ENCODE assay signal across 23 mouse cellular contexts in genomic region chr17:88998243-88998642, GRCm38 (mm10).
A peak's percentile ranks its signal among the peaks of the same experiment; 100 is the strongest.
DNase-seq lines count a peak whose midpoint lies in the region; ATAC-seq lines count a peak whose summit lies in the region.
"Had no signal": no experiment of that assay in that cellular context is flagged by ENCODE, and none has a peak within 500 bp of the region (broad histone marks: within the 10 kb centered on the region; RNA-seq: fewer than 3 reads in every experiment).

No protein-coding gene starts in this region.

- WGBS in heart, embryonic 12.5 days, result 28% methylated on average over 1 of the region's 1 CpGs
- WGBS in limb, embryonic 13.5 days, result 69% methylated on average over 1 of the region's 1 CpGs
- WGBS in limb, embryonic 10.5 days, result 73% methylated on average over 1 of the region's 1 CpGs

- H3K27me3 ChIP-seq in heart, embryonic 12.5 days (replicated peaks), result no peaks in the 10 kb centered on the region
- no peaks in the 10 kb centered on the region for H3K27me3 ChIP-seq in limb, embryonic 13.5 days
- H3K27me3 ChIP-seq in limb, embryonic 10.5 days (ENCODE audit: low read depth, poor library complexity, severe bottlenecking), result no peaks in the 10 kb centered on the region
- H3K27me3 ChIP-seq: CH12.LX; embryonic facial prominence, embryonic 15.5 days; hindbrain, embryonic 12.5 days had no signal

- no peak for DNase-seq in heart, adult 8-10 months (ENCODE audit: low spot score)
- no peak for DNase-seq in limb, embryonic 10.5 days (ENCODE audit: low spot score)
- peak; percentile 14 to 23 for DNase-seq in right cerebral cortex, adult 2 months (ENCODE audit: low spot score in 2 of 2)
- DNase-seq in right cerebral cortex, postnatal 4 days, result no peak
- DNase-seq: adrenal gland, adult 2 months; adrenal gland, postnatal 25 days; cerebellum, adult 18-20 months; cerebellum, adult 9-11 months; cerebellum, postnatal 36 days; gastrocnemius, postnatal 10 days; heart, postnatal 10 days; heart, postnatal 4 days had no signal

- H3K4me2 ChIP-seq in heart, embryonic 12.5 days, result no peak overlapping the region
- H3K4me2 ChIP-seq in limb, embryonic 13.5 days (replicated peaks), result no peak overlapping the region
- H3K4me2 ChIP-seq: embryonic facial prominence, embryonic 15.5 days; hindbrain, embryonic 12.5 days had no signal

- H3K9ac ChIP-seq in heart, embryonic 12.5 days, result no peak overlapping the region
- H3K9ac ChIP-seq in limb, embryonic 13.5 days, result no peak overlapping the region
- H3K9ac ChIP-seq: embryonic facial prominence, embryonic 15.5 days; hindbrain, embryonic 12.5 days had no signal

- H3K9me3 ChIP-seq in heart, embryonic 12.5 days (replicated peaks), result no peaks in the 10 kb centered on the region
- H3K9me3 ChIP-seq in limb, embryonic 13.5 days, result no peaks in the 10 kb centered on the region
- no peaks in the 10 kb centered on the region for H3K9me3 ChIP-seq in limb, embryonic 10.5 days (replicated peaks)
- H3K9me3 ChIP-seq: embryonic facial prominence, embryonic 15.5 days; forebrain, embryonic 10.5 days; heart, embryonic 10.5 days; hindbrain, embryonic 12.5 days had no signal

- peaks cover 9% of the 10 kb centered on the region for H3K4me1 ChIP-seq in heart, embryonic 12.5 days (replicated peaks)
- no peaks in the 10 kb centered on the region for H3K4me1 ChIP-seq in limb, embryonic 13.5 days
- no peaks in the 10 kb centered on the region for H3K4me1 ChIP-seq in limb, embryonic 10.5 days
- H3K4me1 ChIP-seq: embryonic facial prominence, embryonic 15.5 days; forebrain, embryonic 10.5 days; hindbrain, embryonic 12.5 days had no signal

- peak overlapping the region; percentile 43; the same call in 1 of the 2 replicates for H3K27ac ChIP-seq in heart, embryonic 12.5 days (ENCODE audit: poor library complexity, severe bottlenecking)
- H3K27ac ChIP-seq in limb, embryonic 13.5 days, result no peak overlapping the region
- no peak overlapping the region for H3K27ac ChIP-seq in limb, embryonic 10.5 days
- H3K27ac ChIP-seq: embryonic facial prominence, embryonic 15.5 days; forebrain, embryonic 10.5 days; heart, embryonic 10.5 days; hindbrain, embryonic 12.5 days had no signal

- no peak for ATAC-seq in heart, embryonic 12.5 days (ENCODE audit: insufficient number of reproducible peaks, low FRiP score)
- peak; percentile 66 for ATAC-seq in limb, embryonic 13.5 days (ENCODE audit: low FRiP score, low read depth)
- ATAC-seq: forebrain, embryonic 14.5 days; hindbrain, embryonic 16.5 days; inflammation-experienced regulatory T-cells, adult 6 months had no signal

- no peaks in the 10 kb centered on the region for H3K36me3 ChIP-seq in heart, embryonic 12.5 days
- H3K36me3 ChIP-seq in limb, embryonic 13.5 days, result no peaks in the 10 kb centered on the region
- H3K36me3 ChIP-seq in limb, embryonic 10.5 days, result no peaks in the 10 kb centered on the region
- H3K36me3 ChIP-seq: embryonic facial prominence, embryonic 15.5 days; forebrain, embryonic 10.5 days; heart, embryonic 10.5 days; hindbrain, embryonic 12.5 days had no signal

- H3K4me3 ChIP-seq in heart, embryonic 12.5 days, result no peak overlapping the region
- H3K4me3 ChIP-seq in limb, embryonic 13.5 days, result no peak overlapping the region
- no peak overlapping the region for H3K4me3 ChIP-seq in limb, embryonic 10.5 days
- H3K4me3 ChIP-seq: embryonic facial prominence, embryonic 15.5 days; erythroblast, embryonic 14.5 days; forebrain, embryonic 10.5 days; heart, embryonic 10.5 days; hindbrain, embryonic 12.5 days had no signal

Comparison
In these comparisons a context has a peak if more than half of its experiments do, and no peak if none do; other contexts are left out.
1. DNase-seq: peak in right cerebral cortex, adult 2 months (2 of 2); none in heart, adult 8-10 months (single experiment), limb, embryonic 10.5 days (single experiment) and right cerebral cortex, postnatal 4 days (single experiment).